Mouse (Mus musculus) forebrain, embryonic 12.5 days (tissue): ENCODE results near the gene Lrrc4. TPM values are rescaled to one million over a fixed set of nuclear protein-coding genes. Genes with fewer than 3 reads are reported as not detected.
A peak's percentile ranks its signal among the peaks of the same experiment; 100 is the strongest.

Experiments used
- ATAC-seq: fragments of 200-750 bp; cut with Nextera tagmentation; 2 replicates; pipeline ENCODE4 v1.8.0; 2017; ENCODE audit warnings: moderate TSS enrichment; ENCODE audit not compliant: low FRiP score
- H3K27ac ChIP-seq: fragments of 300-500 bp; sonication (generic); 2 replicates; pipeline ENCODE4 v1.5.1; 2016; ENCODE audit warnings: mild to moderate bottlenecking
- H3K27me3 ChIP-seq: fragments of 300-500 bp; sonication (generic); 2 replicates; pipeline ENCODE4 v1.6.1; 2016; ENCODE audit warnings: mild to moderate bottlenecking
- H3K36me3 ChIP-seq: fragments of 300-500 bp; sonication (generic); replicated peaks from 2 replicates; pipeline ENCODE4 v1.6.1; 2016; ENCODE audit warnings: mild to moderate bottlenecking
- H3K4me1 ChIP-seq: fragments of 300-500 bp; sonication (generic); 2 replicates; pipeline ENCODE4 v1.6.1; 2016
- H3K4me2 ChIP-seq: fragments of 300-500 bp; sonication (generic); 2 replicates; pipeline ENCODE4 v1.6.1; 2016; ENCODE audit warnings: mild to moderate bottlenecking, moderate library complexity
- H3K4me3 ChIP-seq: fragments of 300-500 bp; sonication (generic); replicated peaks from 2 replicates; pipeline ENCODE4 v1.5.1; 2016; ENCODE audit warnings: mild to moderate bottlenecking
- H3K9ac ChIP-seq: fragments of 300-500 bp; sonication (generic); 2 replicates; pipeline ENCODE4 v1.6.1; 2016; ENCODE audit warnings: mild to moderate bottlenecking
- H3K9me3 ChIP-seq: fragments of 300-500 bp; sonication (generic); 2 replicates; pipeline ENCODE4 v1.6.1; 2016
- WGBS: fragments of 180-500 bp; shearing (Covaris S2); methylation state at CpG from one replicate; pipeline ENCODE4 v1.1.7; 2016; 5-methylcytosine and 5-hydroxymethylcytosine counted together
- polyA plus RNA-seq: library from polyadenylated mRNA; unstranded; fragments of >200 nt; fragmentation: Nextera tagmentation; extraction: Ambion mirVana; gene quantifications from 2 replicates; pipeline ENCODE4 v1.2.1, GENCODE M21; 2016

Lrrc4 gene
- 3.0 and 3.1 TPM in 2 replicates for polyA plus RNA-seq

- H3K4me2 ChIP-seq = peak within 1 kb of the TSS; percentile 95
- 0 out of 2 replicates have a peak, but pooled peaks cover 6% of the 10 kb centered on the region for H3K36me3 ChIP-seq
- H3K4me3 ChIP-seq = peak within 1 kb of the TSS; percentile 79
- H3K27me3 ChIP-seq = peaks cover 21% of the 10 kb centered on the region
- ATAC-seq = no peak
- peak within 1 kb of the TSS; percentile 91 for H3K27ac ChIP-seq
- peaks cover 60% of the 10 kb centered on the region for H3K4me1 ChIP-seq
- 17% methylated on average over 27 of the region's 27 CpGs for WGBS
- peak within 1 kb of the TSS; percentile 84 for H3K9ac ChIP-seq
- no peaks in the 10 kb centered on the region for H3K9me3 ChIP-seq
Measured at GRCm38 (mm10) chr6:28831011-28831853, at the start of gene Lrrc4. Gene Lrrc4, minus strand, starts transcription at chr6:28831747.

- ATAC-seq = no peak
- H3K4me2 ChIP-seq = no peak overlapping the region
- H3K9me3 ChIP-seq = no peaks in the 10 kb centered on the region
- peaks cover 25% of the 10 kb centered on the region for H3K36me3 ChIP-seq
- H3K27me3 ChIP-seq = no peaks in the 10 kb centered on the region; the same call in 1 of the 2 replicates
- peaks cover 52% of the 10 kb centered on the region for H3K4me1 ChIP-seq
- H3K27ac ChIP-seq = no peak overlapping the region
- 91% methylated on average over 4 of the region's 4 CpGs for WGBS
- no peak overlapping the region for H3K4me3 ChIP-seq
- H3K9ac ChIP-seq = no peak overlapping the region
Measured at GRCm38 (mm10) chr6:28880909-28881308, 49.4 kb upstream of the Lrrc4 start.

- Histone ChIP-seq H3K27ac (no peak overlapping the region), H3K36me3 (peaks cover 13% of the 10 kb centered on the region), H3K9me3 (no peaks in the 10 kb centered on the region), H3K9ac (no peak overlapping the region), H3K4me3 (no peak overlapping the region), H3K4me2 (no peak overlapping the region), H3K27me3 (peaks cover 6% of the 10 kb centered on the region; the same call in 1 of the 2 replicates), H3K4me1 (peaks cover 57% of the 10 kb centered on the region)
- 77% methylated on average over 8 of the region's 8 CpGs for WGBS
- no peak for ATAC-seq
Measured at GRCm38 (mm10) chr6:28879315-28879714, 47.8 kb upstream of the Lrrc4 start.

DNA sequence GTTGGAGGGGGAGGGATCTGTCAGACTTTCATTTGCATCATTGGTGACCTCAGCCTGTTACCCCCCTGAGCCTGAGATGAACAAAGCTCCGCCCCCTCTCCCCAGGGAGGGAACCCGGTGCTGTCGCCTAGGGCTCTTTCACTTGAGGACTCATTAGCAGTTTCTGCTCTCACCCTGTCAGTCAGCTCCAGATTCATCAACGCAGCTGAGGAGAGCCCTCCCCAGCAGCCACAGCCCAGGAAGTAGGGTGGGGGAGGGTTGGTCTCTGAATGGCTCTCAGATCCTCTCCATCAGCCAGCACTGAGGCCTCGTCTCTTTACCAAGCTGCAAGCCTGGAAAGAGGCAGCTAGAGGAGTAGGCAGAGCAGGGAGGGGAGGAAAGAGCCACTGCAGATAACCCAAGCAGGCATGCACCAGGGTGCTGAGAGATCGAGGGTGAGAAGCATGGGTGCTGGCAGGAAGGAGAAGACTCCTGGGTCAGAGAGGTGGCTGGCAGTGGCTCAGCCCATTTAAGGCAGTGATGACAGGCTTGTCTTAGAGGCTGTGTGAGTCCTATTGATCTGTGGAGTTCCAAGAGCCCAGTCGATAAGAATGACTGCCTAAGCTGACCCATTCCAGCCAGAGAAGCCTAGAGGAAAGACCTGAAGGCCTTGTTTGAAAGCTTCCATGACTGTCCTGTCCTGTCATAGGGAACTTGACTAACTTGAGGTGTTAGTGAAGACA is 46.6 kb upstream of the Lrrc4 start:
- Histone ChIP-seq H3K27me3 (peaks cover 6% of the 10 kb centered on the region; the same call in 1 of the 2 replicates), H3K4me1 (peaks cover 66% of the 10 kb centered on the region), H3K4me2 (0 out of 2 replicates have a peak overlapping the region, but pooled peaks have one; percentile 17), H3K4me3 (no peak overlapping the region), H3K27ac (peak overlapping the region; percentile 68), H3K9ac (0 out of 2 replicates have a peak overlapping the region, but pooled peaks have one; percentile 0), H3K36me3 (0 out of 2 replicates have a peak, but pooled peaks cover 9% of the 10 kb centered on the region), H3K9me3 (no peaks in the 10 kb centered on the region)
- ATAC-seq = peak; percentile 91
- WGBS = 20% methylated on average over 7 of the region's 7 CpGs

- H3K4me3 ChIP-seq = no peak overlapping the region
- no peak overlapping the region for H3K9ac ChIP-seq
- H3K27ac ChIP-seq = peak overlapping the region; percentile 64; the same call in 1 of the 2 replicates
- no peak overlapping the region for H3K4me2 ChIP-seq
- peaks cover 6% of the 10 kb centered on the region; the same call in 1 of the 2 replicates for H3K27me3 ChIP-seq
- WGBS = 20% methylated on average over 3 of the region's 3 CpGs
- H3K4me1 ChIP-seq = peaks cover 66% of the 10 kb centered on the region
- ATAC-seq = no peak; the same call in 1 of the 2 replicates
- 0 out of 2 replicates have a peak, but pooled peaks cover 6% of the 10 kb centered on the region for H3K36me3 ChIP-seq
- H3K9me3 ChIP-seq = no peaks in the 10 kb centered on the region
Measured at GRCm38 (mm10) chr6:28876492-28876891, 44.9 kb upstream of the Lrrc4 start.

GRCm38 (mm10) chr6:28875333-28875732 is 43.8 kb upstream of the Lrrc4 start:
- Histone ChIP-seq H3K9ac (no peak overlapping the region), H3K4me3 (no peak overlapping the region), H3K4me1 (peaks cover 57% of the 10 kb centered on the region), H3K27ac (no peak overlapping the region), H3K27me3 (peaks cover 6% of the 10 kb centered on the region; the same call in 1 of the 2 replicates), H3K36me3 (0 out of 2 replicates have a peak, but pooled peaks cover 4% of the 10 kb centered on the region), H3K9me3 (no peaks in the 10 kb centered on the region), H3K4me2 (no peak overlapping the region)
- 95% methylated on average over 1 of the region's 1 CpGs for WGBS
- no peak for ATAC-seq

GRCm38 (mm10) chr6:28874759-28875158 is 43.2 kb upstream of the Lrrc4 start:
- Histone ChIP-seq H3K27me3 (peaks cover 6% of the 10 kb centered on the region; the same call in 1 of the 2 replicates), H3K9ac (no peak overlapping the region), H3K4me1 (peaks cover 52% of the 10 kb centered on the region), H3K4me3 (no peak overlapping the region), H3K4me2 (no peak overlapping the region), H3K9me3 (no peaks in the 10 kb centered on the region), H3K36me3 (0 out of 2 replicates have a peak, but pooled peaks cover 3% of the 10 kb centered on the region), H3K27ac (no peak overlapping the region)
- ATAC-seq = no peak
- WGBS = 90% methylated on average over 5 of the region's 5 CpGs

- H3K4me1 ChIP-seq = peaks cover 46% of the 10 kb centered on the region
- peaks cover 6% of the 10 kb centered on the region; the same call in 1 of the 2 replicates for H3K27me3 ChIP-seq
- no peak overlapping the region for H3K9ac ChIP-seq
- H3K9me3 ChIP-seq = no peaks in the 10 kb centered on the region
- no peak for ATAC-seq
- 0 out of 2 replicates have a peak, but pooled peaks cover 3% of the 10 kb centered on the region for H3K36me3 ChIP-seq
- no peak overlapping the region for H3K27ac ChIP-seq
- no peak overlapping the region for H3K4me2 ChIP-seq
- no peak overlapping the region for H3K4me3 ChIP-seq
- WGBS = 72% methylated on average over 11 of the region's 11 CpGs
Measured at GRCm38 (mm10) chr6:28874053-28874452, 42.5 kb upstream of the Lrrc4 start.

GRCm38 (mm10) chr6:28872421-28872795 is 40.9 kb upstream of the Lrrc4 start:
- Histone ChIP-seq H3K27ac (no peak overlapping the region), H3K9me3 (no peaks in the 10 kb centered on the region), H3K9ac (no peak overlapping the region), H3K4me1 (peaks cover 29% of the 10 kb centered on the region), H3K4me3 (no peak overlapping the region), H3K36me3 (0 out of 2 replicates have a peak, but pooled peaks cover 3% of the 10 kb centered on the region), H3K27me3 (peaks cover 6% of the 10 kb centered on the region; the same call in 1 of the 2 replicates), H3K4me2 (no peak overlapping the region)
- 97% methylated on average over 3 of the region's 3 CpGs for WGBS
- no peak for ATAC-seq

DNA sequence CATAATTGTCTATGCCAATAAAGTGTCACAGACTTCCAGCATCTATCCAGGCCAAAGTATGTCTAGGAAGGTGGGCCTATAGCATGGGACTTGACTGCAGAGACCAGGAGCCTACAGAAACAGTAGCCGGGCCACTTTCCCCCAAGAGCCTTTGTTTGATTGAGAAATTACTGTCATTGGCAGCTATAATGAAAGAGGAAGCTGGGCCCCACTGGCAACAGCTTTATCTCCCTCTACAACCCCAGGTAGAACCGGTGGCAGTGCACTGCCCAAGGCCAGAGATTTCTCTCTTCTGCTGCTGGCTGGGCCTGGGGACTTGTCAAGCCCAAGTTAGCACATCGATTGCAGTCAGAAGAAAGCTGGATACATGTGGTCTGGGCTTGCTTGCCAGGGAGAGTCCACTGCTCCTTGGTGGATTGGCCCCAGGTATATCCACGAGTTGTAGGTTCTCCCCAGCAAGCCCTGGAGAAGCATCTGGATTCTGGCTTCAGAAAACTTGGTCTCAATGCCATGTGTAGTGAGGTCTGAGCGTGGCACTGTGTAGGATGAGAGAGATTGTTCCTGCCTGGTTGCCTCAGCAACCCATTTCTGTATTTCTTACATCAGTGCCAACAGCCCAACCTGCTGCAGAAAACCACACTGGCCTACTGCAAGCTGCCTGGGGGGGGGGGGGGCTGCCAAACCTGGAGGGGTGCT is 40.3 kb upstream of the Lrrc4 start:
- H3K27ac ChIP-seq = no peak overlapping the region
- H3K9me3 ChIP-seq = no peaks in the 10 kb centered on the region
- WGBS = 84% methylated on average over 5 of the region's 5 CpGs
- H3K9ac ChIP-seq = no peak overlapping the region
- H3K27me3 ChIP-seq = peaks cover 6% of the 10 kb centered on the region; the same call in 1 of the 2 replicates
- H3K4me2 ChIP-seq = no peak overlapping the region
- H3K4me1 ChIP-seq = peaks cover 24% of the 10 kb centered on the region
- 0 out of 2 replicates have a peak, but pooled peaks cover 3% of the 10 kb centered on the region for H3K36me3 ChIP-seq
- no peak for ATAC-seq
- no peak overlapping the region for H3K4me3 ChIP-seq

DNA sequence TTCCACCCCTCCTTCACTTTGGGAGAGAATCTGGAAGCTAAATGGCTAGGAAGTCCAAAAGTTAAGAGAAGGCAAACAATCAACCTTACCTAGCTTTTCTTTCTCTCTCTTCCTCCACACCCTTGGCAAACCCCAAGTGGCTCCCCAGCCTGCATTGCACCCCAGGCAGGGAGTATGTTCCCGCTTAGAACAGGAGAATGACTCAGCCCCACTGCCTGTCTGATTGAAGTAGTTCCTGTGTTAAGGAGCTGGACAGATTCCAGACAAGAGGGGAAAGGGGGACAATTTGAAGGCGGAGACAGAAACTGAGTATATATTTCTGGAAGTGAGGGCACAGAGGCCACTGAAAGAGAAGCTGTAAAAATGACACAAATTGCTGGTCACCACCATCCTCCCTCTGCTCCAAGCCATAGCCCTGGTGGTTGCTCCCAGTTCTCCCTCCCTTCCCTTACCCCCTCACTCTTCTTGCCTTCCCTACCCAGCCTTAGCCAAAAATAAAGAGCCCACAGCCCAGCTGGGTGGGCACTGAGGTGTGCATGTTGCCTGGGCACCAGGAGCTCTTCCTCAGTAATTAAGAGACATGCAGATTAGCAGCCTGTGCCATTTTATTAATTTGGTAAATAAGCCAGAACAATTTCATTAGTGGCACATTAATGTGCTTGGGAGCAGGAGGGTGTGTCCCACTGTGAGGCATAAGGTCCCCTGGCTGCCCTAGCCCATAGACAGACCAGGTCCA is 36.1 kb upstream of the Lrrc4 start:
- peaks cover 15% of the 10 kb centered on the region for H3K4me1 ChIP-seq
- no peak for ATAC-seq

More for the DNA sequence above, 36.1 kb upstream of the Lrrc4 start:
- Histone ChIP-seq H3K36me3 (no peaks in the 10 kb centered on the region), H3K27ac (no peak overlapping the region), H3K9ac (no peak overlapping the region), H3K27me3 (peaks cover 5% of the 10 kb centered on the region; the same call in 1 of the 2 replicates), H3K4me3 (no peak overlapping the region), H3K9me3 (no peaks in the 10 kb centered on the region), H3K4me2 (no peak overlapping the region)
- 85% methylated on average over 2 of the region's 2 CpGs for WGBS
